Mouse (Mus musculus): ENCODE data around the gene Mtmr2. TPM values are rescaled to one million over a fixed set of nuclear protein-coding genes. Genes with fewer than 3 reads are reported as not detected.
"Not testable (repeated sequence)": the region's sequence is repeated elsewhere in the genome, so short reads cannot be mapped to it uniquely, and the experiment has no call there.

Mtmr2 gene
- polyA plus RNA-seq (2015; fragmentation: Nextera tagmentation; extraction: Ambion mirVana) = 64.1 and 69.3 TPM in 2 replicates

DNA sequence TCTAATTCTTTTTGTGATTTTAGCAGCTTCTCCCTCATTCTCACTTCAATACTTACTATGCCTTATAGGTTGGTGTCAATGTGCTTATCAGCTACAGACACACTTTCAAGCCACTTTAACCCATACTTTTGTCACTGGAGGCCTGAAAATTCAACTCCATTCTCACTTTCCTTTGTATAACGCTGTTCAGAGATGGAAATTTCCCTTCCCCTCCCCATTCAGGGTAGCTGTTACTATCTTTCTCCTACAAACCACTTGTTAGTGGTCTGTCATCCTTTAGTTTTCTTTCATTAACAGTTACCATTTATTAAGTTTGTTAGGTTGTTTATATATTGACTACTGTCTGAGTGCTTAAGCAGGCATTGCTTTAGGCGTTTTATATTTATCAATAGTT lies at the start of gene Mtmr2:
Gene Mtmr2, plus strand, starts transcription at position 7 of the 394 bp plus-strand sequence.
- WGBS = 45% methylated on average over 2 of the region's 2 CpGs
- Histone ChIP-seq H3K9ac (peak within 1 kb of the TSS; percentile 99), H3K4me2 (peak within 1 kb of the TSS; percentile 85), H3K4me3 (peak within 1 kb of the TSS; percentile 95), H3K27ac (peak within 1 kb of the TSS; percentile 90), H3K4me1 (peaks cover 20% of the 10 kb centered on the region), H3K27me3 (no peaks in the 10 kb centered on the region), H3K9me3 (replicated peaks) (0 out of 2 replicates have a peak, but pooled peaks cover under 1% of the 10 kb centered on the region), H3K36me3 (ENCODE audit: poor library complexity, severe bottlenecking) (no peaks in the 10 kb centered on the region)
- ATAC-seq = no peak

DNA sequence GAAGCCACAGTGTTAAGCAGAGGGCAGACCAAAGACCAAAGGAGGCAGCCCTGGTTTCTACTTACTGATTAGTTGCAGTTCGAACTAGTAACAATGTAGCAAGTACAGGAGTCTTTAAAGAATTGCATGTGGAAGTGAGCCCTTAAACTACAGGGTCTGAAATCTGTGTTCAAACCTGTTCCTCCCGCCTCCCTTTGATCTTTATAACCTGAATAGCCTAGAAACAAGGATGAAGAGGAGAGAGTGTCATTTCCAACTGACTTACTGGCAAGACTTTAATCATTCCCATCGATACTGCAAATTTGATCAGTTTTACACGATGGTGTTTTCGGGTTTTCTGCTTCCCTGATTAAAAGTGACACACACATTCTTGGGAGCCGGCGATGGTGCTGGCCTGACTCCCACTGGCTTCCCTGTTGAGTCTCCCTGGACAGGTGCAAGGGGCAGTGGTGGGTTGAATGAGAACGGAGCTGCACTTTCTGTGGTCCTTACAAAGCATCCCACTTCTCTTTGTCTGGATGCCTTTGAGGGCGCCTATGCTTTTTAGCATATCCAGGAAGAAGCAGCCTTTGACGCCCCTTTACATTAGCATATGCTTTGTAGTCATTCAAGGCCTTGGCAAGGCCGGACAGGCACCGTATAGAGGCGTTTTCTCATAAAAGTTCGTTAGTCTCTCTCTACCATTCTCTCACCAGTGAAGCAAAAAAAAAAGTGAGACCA lies 49.0 kb upstream of the Mtmr2 start:
- H3K9ac ChIP-seq = no peak overlapping the region
- peaks cover 21% of the 10 kb centered on the region for H3K4me1 ChIP-seq
- WGBS = 12% methylated on average over 14 of the region's 14 CpGs
- ATAC-seq = peak; percentile 91
- no peaks in the 10 kb centered on the region for H3K27me3 ChIP-seq
- H3K9me3 ChIP-seq (replicated peaks) = no peaks in the 10 kb centered on the region
- H3K4me3 ChIP-seq = no peak overlapping the region
- peak overlapping the region; percentile 72 for H3K27ac ChIP-seq
- H3K36me3 ChIP-seq (ENCODE audit: poor library complexity, severe bottlenecking) = peaks cover 12% of the 10 kb centered on the region; the same call in 1 of the 2 replicates
- peak overlapping the region; percentile 36; the same call in 1 of the 2 replicates for H3K4me2 ChIP-seq

DNA sequence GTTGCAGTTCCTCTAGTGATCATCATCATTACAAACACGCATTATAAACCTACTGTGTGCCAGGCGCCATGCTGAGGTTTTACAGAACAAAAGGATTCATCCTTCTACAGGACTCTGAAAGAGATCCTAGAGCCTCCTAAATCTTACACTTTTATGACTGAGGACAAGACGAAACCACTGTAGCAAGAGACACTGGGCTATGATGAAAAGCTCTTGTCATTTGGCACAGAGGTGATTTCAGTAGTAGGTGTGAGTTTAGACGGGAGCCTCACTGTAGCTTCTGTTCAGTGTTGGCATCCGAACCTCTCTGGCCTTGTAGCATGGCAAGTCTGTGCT lies 48.5 kb upstream of the Mtmr2 start:
- no peaks in the 10 kb centered on the region for H3K27me3 ChIP-seq
- H3K4me2 ChIP-seq = no peak overlapping the region
- no peak overlapping the region for H3K4me3 ChIP-seq
- H3K27ac ChIP-seq = peak overlapping the region; percentile 72
- no peaks in the 10 kb centered on the region for H3K9me3 ChIP-seq (replicated peaks)
- WGBS = 31% methylated on average over 5 of the region's 5 CpGs
- peak; percentile 14; the same call in 1 of the 2 replicates for ATAC-seq
- peaks cover 17% of the 10 kb centered on the region for H3K4me1 ChIP-seq
- peaks cover 12% of the 10 kb centered on the region; the same call in 1 of the 2 replicates for H3K36me3 ChIP-seq (ENCODE audit: poor library complexity, severe bottlenecking)
- no peak overlapping the region for H3K9ac ChIP-seq

DNA sequence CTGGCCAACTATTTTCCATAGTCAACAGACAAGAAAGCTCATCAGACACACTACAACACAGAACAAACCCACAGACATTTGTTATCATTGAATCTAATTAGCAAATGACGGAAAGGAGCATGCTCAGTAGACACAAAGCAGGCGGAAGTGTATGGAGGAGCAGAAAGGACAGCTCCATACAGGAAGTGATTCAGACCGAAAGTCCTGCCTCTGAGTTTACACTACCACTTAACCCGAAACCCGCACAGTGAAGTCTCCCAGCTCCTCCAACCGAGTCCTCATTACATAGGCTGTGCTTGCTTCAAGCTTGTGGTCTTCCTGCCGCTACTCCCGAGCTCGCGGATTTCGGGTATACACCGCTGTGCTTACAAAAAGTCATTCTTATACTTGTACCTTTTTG lies 46.4 kb upstream of the Mtmr2 start:
- 95% methylated on average over 12 of the region's 12 CpGs for WGBS
- Histone ChIP-seq H3K4me3 (no peak overlapping the region), H3K4me2 (no peak overlapping the region), H3K36me3 (ENCODE audit: poor library complexity, severe bottlenecking) (peaks cover 23% of the 10 kb centered on the region), H3K27ac (no peak overlapping the region), H3K9ac (no peak overlapping the region), H3K4me1 (peaks cover 16% of the 10 kb centered on the region), H3K9me3 (replicated peaks) (no peaks in the 10 kb centered on the region), H3K27me3 (no peaks in the 10 kb centered on the region)
- ATAC-seq = no peak

GRCm38 (mm10) chr9:13703100-13703499 lies 45.1 kb upstream of the Mtmr2 start:
- Histone ChIP-seq H3K4me2 (no peak overlapping the region), H3K27me3 (no peaks in the 10 kb centered on the region), H3K36me3 (ENCODE audit: poor library complexity, severe bottlenecking) (peaks cover 23% of the 10 kb centered on the region), H3K27ac (no peak overlapping the region), H3K9ac (no peak overlapping the region), H3K4me1 (peaks cover 16% of the 10 kb centered on the region), H3K9me3 (replicated peaks) (no peaks in the 10 kb centered on the region), H3K4me3 (no peak overlapping the region)
- ATAC-seq = no peak
- WGBS = 90% methylated on average over 2 of the region's 2 CpGs

DNA sequence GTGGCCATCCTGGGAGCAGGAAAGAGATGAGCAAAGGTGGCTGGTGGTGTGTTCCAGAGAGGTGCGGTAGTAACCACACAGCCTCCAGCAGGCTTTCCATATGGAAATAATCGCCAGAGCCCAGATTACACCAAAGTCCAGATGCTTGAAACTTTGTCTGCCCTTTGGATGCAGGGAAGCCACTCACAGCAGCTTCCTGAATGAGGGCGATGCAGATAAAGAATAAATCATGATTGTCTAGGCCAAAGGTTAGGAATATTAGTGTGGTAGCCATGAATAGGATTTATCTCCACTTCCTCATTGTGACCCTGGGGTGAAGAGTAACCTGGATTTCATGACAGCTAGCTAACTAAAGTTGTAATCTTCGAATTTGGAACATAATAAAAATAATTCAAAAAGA lies 43.3 kb upstream of the Mtmr2 start:
- no peak for ATAC-seq
- Histone ChIP-seq H3K27me3 (no peaks in the 10 kb centered on the region), H3K36me3 (ENCODE audit: poor library complexity, severe bottlenecking) (peaks cover 23% of the 10 kb centered on the region), H3K9me3 (replicated peaks) (no peaks in the 10 kb centered on the region), H3K4me1 (peaks cover 1% of the 10 kb centered on the region), H3K4me3 (no peak overlapping the region), H3K9ac (no peak overlapping the region), H3K4me2 (no peak overlapping the region), H3K27ac (no peak overlapping the region)
- WGBS = 88% methylated on average over 4 of the region's 4 CpGs

DNA sequence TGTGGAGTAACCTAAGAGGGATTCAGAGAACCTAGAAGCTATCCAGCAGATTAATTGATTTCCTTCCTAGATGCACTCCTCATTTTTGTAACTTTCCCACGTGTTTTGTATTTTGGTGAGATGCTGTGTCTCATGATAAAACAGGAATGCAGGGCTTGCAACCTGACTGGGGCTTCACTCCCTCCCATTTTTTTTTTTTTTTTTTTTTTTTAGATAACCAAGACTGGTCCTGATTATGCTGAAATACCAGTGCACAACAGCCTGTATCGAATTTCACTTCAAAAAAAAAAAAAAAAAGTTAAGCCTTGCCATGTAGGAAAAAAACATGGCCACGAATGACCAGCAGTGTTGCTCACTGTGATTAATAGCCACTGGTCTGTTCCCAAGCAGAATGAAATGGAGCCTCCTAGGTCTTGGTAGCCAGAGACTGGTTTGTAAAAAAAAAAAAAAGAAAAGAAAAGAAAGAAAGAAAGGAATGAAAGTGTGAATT lies 41.1 kb upstream of the Mtmr2 start:
- H3K27me3 ChIP-seq = no peaks in the 10 kb centered on the region
- no peak overlapping the region for H3K4me2 ChIP-seq
- ATAC-seq = no peak
- peaks cover 20% of the 10 kb centered on the region; the same call in 1 of the 2 replicates for H3K36me3 ChIP-seq (ENCODE audit: poor library complexity, severe bottlenecking)
- no peak overlapping the region for H3K9ac ChIP-seq
- no peak overlapping the region for H3K27ac ChIP-seq
- 44% methylated on average over 3 of the region's 3 CpGs for WGBS
- H3K4me3 ChIP-seq = no peak overlapping the region
- H3K4me1 ChIP-seq = no peaks in the 10 kb centered on the region
- H3K9me3 ChIP-seq (replicated peaks) = no peaks in the 10 kb centered on the region

DNA sequence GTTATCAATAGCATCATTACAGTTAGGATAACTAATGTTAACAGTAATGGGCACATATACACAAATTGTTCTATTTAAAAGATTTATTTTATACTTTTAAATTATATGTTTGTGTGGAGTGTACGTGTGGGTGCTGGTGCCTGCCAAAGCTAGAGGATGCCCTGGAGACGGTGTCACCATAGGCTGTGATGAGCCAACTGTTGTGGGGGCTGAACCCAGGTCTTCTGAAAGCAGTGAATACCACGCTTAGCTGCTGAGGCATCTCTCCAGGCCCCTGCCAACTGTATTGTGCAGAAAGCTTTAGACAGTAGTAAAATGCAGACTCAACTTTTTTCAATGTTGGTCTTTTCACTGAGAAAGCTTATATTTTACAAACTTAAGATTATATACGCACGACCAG lies 38.8 kb upstream of the Mtmr2 start:
- H3K4me2 ChIP-seq = no peak overlapping the region
- no peak overlapping the region for H3K4me3 ChIP-seq
- 94% methylated on average over 5 of the region's 5 CpGs for WGBS
- no peak for ATAC-seq
- H3K9ac ChIP-seq = no peak overlapping the region
- H3K27ac ChIP-seq = no peak overlapping the region
- H3K36me3 ChIP-seq (ENCODE audit: poor library complexity, severe bottlenecking) = peaks cover 11% of the 10 kb centered on the region; the same call in 1 of the 2 replicates
- H3K4me1 ChIP-seq = no peaks in the 10 kb centered on the region
- H3K9me3 ChIP-seq (replicated peaks) = no peaks in the 10 kb centered on the region
- no peaks in the 10 kb centered on the region for H3K27me3 ChIP-seq

- ATAC-seq = peak; percentile 38; the same call in 1 of the 2 replicates
- H3K4me2 ChIP-seq; H3K9ac ChIP-seq; H3K27me3 ChIP-seq; H3K27ac ChIP-seq; H3K9me3 ChIP-seq (replicated peaks); H3K4me3 ChIP-seq; H3K36me3 ChIP-seq (ENCODE audit: poor library complexity, severe bottlenecking); H3K4me1 ChIP-seq: not testable (repeated sequence)
- 82% methylated on average over 2 of the region's 2 CpGs for WGBS
These were observed 32.3 kb upstream of the Mtmr2 start for GRCm38 (mm10) chr9:13715891-13716290.

- Histone ChIP-seq H3K27ac (no peak overlapping the region), H3K4me3 (no peak overlapping the region), H3K4me2 (no peak overlapping the region), H3K27me3 (no peaks in the 10 kb centered on the region), H3K9me3 (replicated peaks) (no peaks in the 10 kb centered on the region; the same call in 1 of the 2 replicates), H3K9ac (no peak overlapping the region), H3K36me3 (ENCODE audit: poor library complexity, severe bottlenecking) (no peaks in the 10 kb centered on the region), H3K4me1 (no peaks in the 10 kb centered on the region)
- ATAC-seq = peak; percentile 83
- 27% methylated on average over 8 of the region's 8 CpGs for WGBS
These were observed 31.7 kb upstream of the Mtmr2 start for GRCm38 (mm10) chr9:13716316-13717099.

- WGBS = 1% methylated on average over 59 of the region's 60 CpGs
- Histone ChIP-seq H3K9me3 (replicated peaks) (peaks cover 3% of the 10 kb centered on the region; the same call in 1 of the 2 replicates), H3K4me3 (peak overlapping the region; percentile 95), H3K4me2 (peak overlapping the region; percentile 85), H3K36me3 (ENCODE audit: poor library complexity, severe bottlenecking) (no peaks in the 10 kb centered on the region), H3K27me3 (no peaks in the 10 kb centered on the region), H3K9ac (peak overlapping the region; percentile 99), H3K4me1 (peaks cover 20% of the 10 kb centered on the region), H3K27ac (peak overlapping the region; percentile 90)
- peak; percentile 100 for ATAC-seq
These were observed 826 bp downstream of the Mtmr2 start for GRCm38 (mm10) chr9:13748798-13749674.
